In genomic region chr1:53049763-53050427, GRCm38 (mm10) we compare ENCODE assay signal across 18 mouse cellular contexts. TPM values are rescaled to one million over a fixed set of nuclear protein-coding genes. Genes with fewer than 3 reads are reported as not detected.
"Had no signal": no experiment of that assay in that cellular context is flagged by ENCODE, and none has a peak within 500 bp of the region (broad histone marks: within the 10 kb centered on the region; RNA-seq: fewer than 3 reads in every experiment).

No protein-coding gene starts in this region.

- ATAC-seq: midbrain, embryonic 16.5 days had no signal

- DNase-seq: lung, adult 18-20 months; lung, embryonic 14.5 days; lung, postnatal 10 days; lung, postnatal 4 days; midbrain, embryonic 14.5 days; right cerebral cortex, postnatal 14 days; spleen, adult 18-20 months; thymus, adult 18-20 months; thymus, postnatal 14 days; thymus, postnatal 36 days had no signal

- H3K4me1 ChIP-seq: midbrain, embryonic 10.5 days; midbrain, embryonic 12.5 days; neural tube, embryonic 12.5 days had no signal

- H3K27ac ChIP-seq: midbrain, embryonic 10.5 days; midbrain, embryonic 12.5 days; neural tube, embryonic 12.5 days had no signal

- H3K27me3 ChIP-seq: midbrain, embryonic 12.5 days; neural tube, embryonic 12.5 days had no signal

- H3K4me3 ChIP-seq: midbrain, embryonic 10.5 days; midbrain, embryonic 12.5 days; myocyte; neural tube, embryonic 12.5 days had no signal

- H3K36me3 ChIP-seq: midbrain, embryonic 10.5 days; midbrain, embryonic 12.5 days; neural tube, embryonic 12.5 days had no signal

RNA-seq across cellular contexts. Expression of gene Mstn, which starts 11.5 kb away (rescaled TPM):
- total RNA-seq: megakaryocyte, adult 5-6 weeks; megakaryocyte-erythroid progenitor cell, adult 5-6 weeks; neutrophil, adult 5-6 weeks had no signal
- polyA plus RNA-seq: lung, embryonic 14.5 days had no signal

RNA-seq across cellular contexts. Expression of gene 1700019D03Rik, which starts 29.9 kb away (rescaled TPM):
- total RNA-seq: megakaryocyte-erythroid progenitor cell, adult 5-6 weeks had no signal
